Mouse (Mus musculus) stomach, embryonic 16.5 days (tissue): ENCODE measurements around the gene Bhlhb9. TPM values are rescaled to one million over a fixed set of nuclear protein-coding genes. Genes with fewer than 3 reads are reported as not detected.
"Not testable (repeated sequence)": the region's sequence is repeated elsewhere in the genome, so short reads cannot be mapped to it uniquely, and the experiment has no call there.

Source experiments
- ATAC-seq: fragments of 200-750 bp; cut with Nextera tagmentation; 2 replicates; pipeline ENCODE4 v1.8.0; 2017; ENCODE audit warnings: moderate number of reproducible peaks, moderate TSS enrichment; ENCODE audit not compliant: insufficient read depth, low FRiP score
- H3K27ac ChIP-seq: fragments of 300-500 bp; sonication (generic); 2 replicates; pipeline ENCODE4 v1.5.1; 2014; ENCODE audit warnings: low read length
- H3K27me3 ChIP-seq: fragments of 300-500 bp; sonication (generic); 2 replicates; pipeline ENCODE4 v1.6.1; 2014; ENCODE audit warnings: low read length, control low read depth, mixed read lengths; ENCODE audit not compliant: control insufficient read depth, insufficient read depth
- H3K36me3 ChIP-seq: fragments of 300-500 bp; sonication (generic); 2 replicates; pipeline ENCODE4 v1.6.1; 2014; ENCODE audit warnings: low read length; ENCODE audit not compliant: control insufficient read depth, insufficient read depth
- H3K4me1 ChIP-seq: fragments of 300-500 bp; sonication (generic); 2 replicates; pipeline ENCODE4 v1.6.1; 2014; ENCODE audit warnings: low read length, control low read depth, mixed read lengths; ENCODE audit not compliant: control insufficient read depth, insufficient read depth
- H3K4me2 ChIP-seq: fragments of 300-500 bp; sonication (generic); 2 replicates; pipeline ENCODE4 v1.6.1; 2014; ENCODE audit warnings: low read depth, low read length, mixed read lengths
- H3K4me3 ChIP-seq: fragments of 300-500 bp; sonication (generic); replicated peaks from 2 replicates; pipeline ENCODE4 v1.5.1; 2014; ENCODE audit warnings: mild to moderate bottlenecking, low read length
- H3K9ac ChIP-seq: fragments of 300-500 bp; sonication (generic); 2 replicates; pipeline ENCODE4 v1.6.1; 2014; ENCODE audit warnings: low read length
- H3K9me3 ChIP-seq: fragments of 300-500 bp; sonication (generic); replicated peaks from 2 replicates; pipeline ENCODE4 v1.6.1; 2016; ENCODE audit warnings: low read length, control low read depth; ENCODE audit not compliant: control insufficient read depth
- WGBS: fragments of 180-500 bp; shearing (Covaris S2); extraction: QIAGEN DNeasy Blood & Tissue Kit; methylation state at CpG from one replicate; pipeline ENCODE4 v1.1.7; 2014; 5-methylcytosine and 5-hydroxymethylcytosine counted together
- polyA plus RNA-seq: library from polyadenylated mRNA; unstranded; fragments of >200 nt; fragmentation: Nextera tagmentation; extraction: Ambion mirVana; gene quantifications from 2 replicates; pipeline ENCODE4 v1.2.1, GENCODE M21; 2015

The Bhlhb9 gene
- polyA plus RNA-seq, 1 experiment from 2014 or later = 37.4 TPM

- no peaks in the 10 kb centered on the region for H3K36me3 ChIP-seq
- no peaks in the 10 kb centered on the region for H3K9me3 ChIP-seq
- no peaks in the 10 kb centered on the region for H3K4me1 ChIP-seq
- no peak overlapping the region for H3K4me2 ChIP-seq
- 86% methylated on average over 3 of the region's 3 CpGs for WGBS
- no peaks in the 10 kb centered on the region for H3K27me3 ChIP-seq
- H3K4me3 ChIP-seq = no peak overlapping the region
- no peak for ATAC-seq
- no peak overlapping the region for H3K9ac ChIP-seq
- H3K27ac ChIP-seq = no peak overlapping the region
Observed at GRCm38 (mm10) chrX:135804149-135804548, 6.8 kb downstream of the Bhlhb9 start.

- Histone ChIP-seq H3K4me1 (no peaks in the 10 kb centered on the region), H3K27ac (no peak overlapping the region), H3K4me3 (no peak overlapping the region), H3K27me3 (no peaks in the 10 kb centered on the region), H3K4me2 (no peak overlapping the region), H3K9ac (no peak overlapping the region), H3K9me3 (no peaks in the 10 kb centered on the region), H3K36me3 (no peaks in the 10 kb centered on the region)
- WGBS = 15% methylated on average over 1 of the region's 1 CpGs
- no peak for ATAC-seq
Observed at GRCm38 (mm10) chrX:135805780-135806179, 8.4 kb downstream of the Bhlhb9 start.

- not testable (repeated sequence) for H3K36me3 ChIP-seq, H3K4me2 ChIP-seq, H3K4me1 ChIP-seq, H3K9me3 ChIP-seq, ATAC-seq, H3K27me3 ChIP-seq, H3K27ac ChIP-seq, H3K4me3 ChIP-seq, H3K9ac ChIP-seq
- WGBS = 41% methylated on average over 1 of the region's 1 CpGs
Observed at GRCm38 (mm10) chrX:135835896-135836295, 38.5 kb downstream of the Bhlhb9 start.

- Histone ChIP-seq H3K9ac (no peak overlapping the region), H3K27me3 (no peaks in the 10 kb centered on the region; the same call in 1 of the 2 replicates), H3K4me3 (no peak overlapping the region), H3K4me1 (no peaks in the 10 kb centered on the region), H3K9me3 (no peaks in the 10 kb centered on the region), H3K27ac (no peak overlapping the region), H3K4me2 (no peak overlapping the region), H3K36me3 (no peaks in the 10 kb centered on the region)
- whole genome bisulfite sequencing = 49% methylated on average over 2 of the region's 2 CpGs
- no peak for ATAC-seq
Observed at GRCm38 (mm10) chrX:135837896-135838295, 40.5 kb downstream of the Bhlhb9 start.

GRCm38 (mm10) chrX:135838521-135839360, 41.3 kb downstream of the Bhlhb9 start, which contains the start of gene Gprasp2:
TSS of gene Gprasp2 (plus strand) at chrX:135839034.
- H3K4me2 ChIP-seq = peak within 1 kb of the TSS; percentile 55
- H3K27me3 ChIP-seq, H3K36me3 ChIP-seq, H3K27ac ChIP-seq, H3K9me3 ChIP-seq, H3K4me1 ChIP-seq: not testable (repeated sequence)
- H3K4me3 ChIP-seq = peak within 1 kb of the TSS; percentile 48
- 11% methylated on average over 20 of the region's 32 CpGs for WGBS
- peak; percentile 89; the same call in 1 of the 2 replicates for ATAC-seq
- peak within 1 kb of the TSS; percentile 66 for H3K9ac ChIP-seq

GRCm38 (mm10) chrX:135839397-135840391, 42.3 kb downstream of the Bhlhb9 start:
- Histone ChIP-seq H3K4me2 (peak overlapping the region; percentile 55), H3K9ac (peak overlapping the region; percentile 66), H3K4me3 (peak overlapping the region; percentile 48)
- H3K36me3 ChIP-seq, H3K27me3 ChIP-seq, H3K9me3 ChIP-seq, H3K27ac ChIP-seq, H3K4me1 ChIP-seq: not testable (repeated sequence)
- 0 out of 2 replicates have a peak, but pooled peaks have one; percentile 27 for ATAC-seq
- WGBS = 14% methylated on average over 15 of the region's 17 CpGs

GRCm38 (mm10) chrX:135866806-135867205, 69.4 kb downstream of the Bhlhb9 start:
- H3K9me3 ChIP-seq, H3K27ac ChIP-seq, H3K27me3 ChIP-seq, ATAC-seq, H3K9ac ChIP-seq, H3K4me1 ChIP-seq, H3K36me3 ChIP-seq, H3K4me3 ChIP-seq, H3K4me2 ChIP-seq: not testable (repeated sequence)
- WGBS = 83% methylated on average over 9 of the region's 9 CpGs

- no peak overlapping the region for H3K4me2 ChIP-seq
- H3K9me3 ChIP-seq = no peaks in the 10 kb centered on the region
- no peaks in the 10 kb centered on the region for H3K4me1 ChIP-seq
- H3K4me3 ChIP-seq = no peak overlapping the region
- H3K27ac ChIP-seq = no peak overlapping the region
- H3K36me3 ChIP-seq = no peaks in the 10 kb centered on the region
- H3K9ac ChIP-seq = no peak overlapping the region
- ATAC-seq = no peak
- 63% methylated on average over 1 of the region's 1 CpGs for WGBS
- H3K27me3 ChIP-seq = no peaks in the 10 kb centered on the region
Observed at GRCm38 (mm10) chrX:135876679-135877078, 79.3 kb downstream of the Bhlhb9 start.

GRCm38 (mm10) chrX:135879626-135880025, 82.2 kb downstream of the Bhlhb9 start:
- WGBS = 83% methylated on average over 1 of the region's 1 CpGs
- Histone ChIP-seq H3K27ac (no peak overlapping the region), H3K4me3 (no peak overlapping the region), H3K4me2 (no peak overlapping the region), H3K9ac (no peak overlapping the region), H3K9me3 (no peaks in the 10 kb centered on the region), H3K27me3 (no peaks in the 10 kb centered on the region), H3K4me1 (no peaks in the 10 kb centered on the region), H3K36me3 (no peaks in the 10 kb centered on the region)
- ATAC-seq = no peak
